Mouse (Mus musculus): ENCODE measurements around the gene Hebp1. TPM values are rescaled to one million over a fixed set of nuclear protein-coding genes. Genes with fewer than 3 reads are reported as not detected.

Hebp1 gene
- total RNA-seq, 1 experiment from 2014 or later, result 46.0 TPM

DNA sequence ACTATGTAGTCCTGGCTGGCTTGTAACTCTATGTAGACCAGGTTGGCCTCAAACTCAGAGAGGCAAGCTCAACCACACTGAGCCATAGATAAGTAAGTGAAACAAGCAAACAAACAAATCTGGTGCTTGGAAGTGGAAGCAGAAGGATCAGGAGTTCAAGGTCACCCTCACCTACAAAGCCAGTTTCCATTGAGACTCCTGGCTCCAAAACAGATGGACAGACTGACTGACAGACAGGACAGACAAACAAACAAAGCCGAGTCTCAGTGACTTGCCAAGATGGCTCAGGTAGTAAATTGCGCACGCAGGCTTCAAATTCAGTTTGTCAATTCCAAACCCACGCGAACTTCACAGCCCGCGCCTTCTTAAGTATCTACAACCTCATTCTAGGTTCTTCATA lies 376 bp downstream of the Hebp1 start:
- DNase-seq, result no peak

DNA sequence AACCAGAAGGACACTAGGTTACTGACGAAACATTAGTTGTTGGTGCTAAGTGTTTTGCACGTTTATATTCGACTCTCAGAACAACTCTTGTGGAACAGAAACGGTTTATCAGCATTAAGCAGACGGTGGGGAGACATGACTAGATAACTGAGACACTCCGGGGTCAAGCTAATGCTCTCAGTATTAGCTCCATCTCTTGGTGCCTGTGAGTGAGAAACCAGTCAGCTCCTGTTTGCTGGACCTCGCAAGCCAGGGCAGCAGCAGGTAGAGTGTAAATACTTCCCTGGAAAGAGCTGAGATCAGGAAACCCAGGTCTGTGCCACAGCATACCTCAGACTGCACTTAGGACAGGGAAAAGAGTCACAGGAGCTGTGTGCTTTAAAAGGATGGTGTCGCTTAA lies 1.1 kb downstream of the Hebp1 start:
- DNase-seq, result no peak

DNA sequence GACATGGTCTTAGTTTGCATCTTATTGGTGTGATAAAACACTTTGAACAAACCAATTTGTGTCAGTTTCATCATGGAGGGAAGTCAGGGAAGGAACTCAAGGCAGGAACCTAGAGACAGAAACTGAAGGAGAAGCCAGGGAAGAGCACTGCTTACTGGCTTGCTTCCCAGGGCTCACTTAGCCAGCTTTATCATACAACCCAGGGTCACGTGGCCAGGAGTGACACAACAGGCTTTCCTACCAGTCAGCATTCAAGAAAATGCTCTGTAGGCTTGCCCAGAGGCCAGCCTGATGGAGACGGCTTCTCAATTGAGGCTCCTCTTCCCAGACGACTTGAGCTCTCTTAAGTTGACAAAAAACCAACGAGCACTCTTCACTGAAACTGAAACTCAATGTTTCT lies 2.9 kb downstream of the Hebp1 start:
- DNase-seq, result no peak

- DNase-seq, result no peak
Observed at GRCm38 (mm10) chr6:135193733-135194132, 4.1 kb downstream of the Hebp1 start.

- peak; percentile 70 for DNase-seq
Observed at GRCm38 (mm10) chr6:135192993-135193392, 4.8 kb downstream of the Hebp1 start.

- DNase-seq, result no peak
Observed at GRCm38 (mm10) chr6:135191906-135192305, 5.9 kb downstream of the Hebp1 start.

DNA sequence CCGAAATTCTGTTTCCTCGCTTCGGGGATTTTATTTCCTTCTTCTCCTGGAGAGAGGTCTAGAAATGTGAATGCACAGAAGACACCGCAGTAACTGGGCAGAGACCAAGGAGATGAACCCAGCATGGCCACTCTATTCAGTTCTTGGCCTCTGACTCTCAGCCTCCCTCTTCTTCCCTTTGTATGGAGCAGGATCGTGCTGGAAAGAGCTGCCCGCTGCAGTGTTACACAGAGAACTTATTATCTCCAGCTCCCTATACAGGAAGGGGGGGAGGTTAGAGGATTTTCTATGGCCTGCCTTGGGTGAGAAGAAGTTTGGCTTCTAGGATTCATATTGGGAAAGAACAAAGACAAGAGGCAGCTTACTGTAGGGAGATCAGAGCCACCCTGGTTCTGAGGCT lies 7.7 kb downstream of the Hebp1 start:
- DNase-seq, result no peak

- no peak for DNase-seq
Observed at GRCm38 (mm10) chr6:135188629-135189028, 9.2 kb downstream of the Hebp1 start.

- DNase-seq, result no peak
Observed at GRCm38 (mm10) chr6:135187076-135187917, 10.5 kb downstream of the Hebp1 start.

DNA sequence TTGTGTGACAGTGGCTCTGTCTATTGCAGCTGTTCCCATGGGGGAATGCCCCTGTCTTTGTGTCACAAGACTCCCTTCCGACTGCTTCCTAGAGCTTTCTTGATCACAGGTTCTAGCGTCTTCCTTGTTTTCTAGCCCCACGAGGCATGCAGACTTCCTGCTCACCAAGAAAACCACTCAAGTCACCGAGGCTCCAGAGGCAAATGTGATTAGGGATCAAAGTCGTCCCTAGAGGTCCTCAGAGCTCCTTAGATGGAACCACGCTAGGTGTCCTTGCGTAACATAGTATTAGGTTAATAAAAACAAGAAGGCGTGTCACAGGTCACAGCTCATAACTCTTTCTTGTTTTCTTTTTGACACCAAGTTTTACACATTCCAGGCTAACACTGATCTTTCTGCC lies 13.9 kb downstream of the Hebp1 start:
- no peak for DNase-seq

DNA sequence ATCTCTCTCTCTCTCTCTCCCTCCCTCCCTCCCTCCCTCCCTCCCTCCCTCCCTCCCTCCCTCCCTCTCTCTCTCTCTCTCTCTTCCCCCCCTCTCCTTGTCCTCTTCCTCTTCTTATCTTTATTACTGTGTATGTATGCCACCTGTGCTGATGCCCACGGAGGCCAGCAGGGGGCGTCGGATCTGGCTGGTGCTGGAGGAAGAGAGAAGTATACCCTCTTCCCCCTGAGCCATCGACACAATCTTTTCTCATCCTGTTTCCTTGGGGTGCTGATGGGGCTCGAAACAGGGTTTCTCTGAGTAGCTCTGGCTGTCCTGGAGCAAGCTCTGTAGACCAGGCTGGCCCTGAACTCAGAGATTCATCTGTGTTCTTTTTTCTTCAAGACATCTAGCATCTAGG lies 14.9 kb downstream of the Hebp1 start:
- DNase-seq, result peak; percentile 32

DNA sequence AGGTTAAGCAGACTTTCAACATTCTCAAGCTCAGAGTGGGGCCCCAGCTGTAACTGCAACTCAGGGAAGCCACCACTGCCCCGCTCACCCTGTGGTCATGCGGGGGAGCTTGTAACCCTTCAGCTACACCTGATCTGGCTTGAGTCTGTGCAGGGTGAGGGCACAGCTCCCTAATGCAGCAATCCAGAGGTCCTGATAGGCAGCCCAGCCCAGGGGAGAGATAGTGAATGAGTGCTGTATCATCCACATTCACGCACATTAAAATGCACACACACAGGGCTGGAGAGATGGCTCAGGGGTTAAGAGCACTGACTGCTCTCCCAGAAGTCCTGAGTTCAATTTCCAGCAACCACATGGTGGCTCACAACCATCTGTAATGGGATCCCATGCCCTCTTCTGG lies 19.2 kb downstream of the Hebp1 start:
- no peak for DNase-seq

- no peak for DNase-seq
Observed at GRCm38 (mm10) chr6:135177271-135177670, 20.6 kb downstream of the Hebp1 start.

- peak; percentile 29 for DNase-seq
Observed at GRCm38 (mm10) chr6:135175014-135175413, 22.8 kb downstream of the Hebp1 start.

- no peak for DNase-seq
Observed at GRCm38 (mm10) chr6:135171736-135172135, 26.1 kb downstream of the Hebp1 start.

DNA sequence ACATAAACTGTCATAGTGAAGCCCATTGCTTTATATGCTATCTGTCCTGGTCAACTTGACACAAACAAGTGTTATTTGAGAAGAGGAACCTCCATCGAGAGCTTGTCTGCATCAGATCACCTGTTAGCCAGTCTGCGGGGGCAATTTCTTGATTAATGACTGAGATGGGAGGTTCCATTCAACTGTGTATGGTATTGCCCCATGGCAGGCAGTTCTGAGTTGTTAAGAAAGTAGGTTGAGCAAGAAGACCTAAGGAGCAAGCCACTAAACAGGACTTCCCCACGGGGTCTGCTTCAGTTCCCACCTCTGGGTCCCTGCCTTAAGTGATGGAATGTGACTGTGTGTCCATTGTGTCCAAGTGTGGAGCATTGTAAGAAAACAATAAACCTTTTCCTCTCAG lies 28.6 kb downstream of the Hebp1 start:
- no peak for DNase-seq

DNA sequence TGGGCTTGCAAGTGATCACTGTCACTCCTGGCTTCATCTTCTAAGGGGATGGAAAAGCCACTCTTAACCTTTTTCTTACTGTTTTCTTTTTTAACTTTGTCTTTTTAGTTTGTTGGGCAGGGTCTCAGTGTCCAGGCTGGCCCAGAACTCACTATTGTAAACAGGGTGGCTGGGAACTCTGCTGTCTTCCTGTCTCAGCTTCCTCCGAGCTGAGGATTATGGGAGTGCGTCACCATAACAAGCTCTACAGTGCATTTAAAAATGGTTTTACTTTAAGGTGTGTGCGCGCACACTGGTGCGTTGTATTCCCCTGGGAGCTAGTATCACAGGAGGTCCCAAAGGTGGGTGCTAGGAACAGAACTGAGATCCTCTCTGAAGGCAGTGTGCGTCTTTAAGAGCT lies 29.4 kb downstream of the Hebp1 start:
- DNase-seq, result peak; percentile 23

- peak; percentile 94 for DNase-seq
Observed at GRCm38 (mm10) chr6:135167380-135168311, 30.2 kb downstream of the Hebp1 start.

DNA sequence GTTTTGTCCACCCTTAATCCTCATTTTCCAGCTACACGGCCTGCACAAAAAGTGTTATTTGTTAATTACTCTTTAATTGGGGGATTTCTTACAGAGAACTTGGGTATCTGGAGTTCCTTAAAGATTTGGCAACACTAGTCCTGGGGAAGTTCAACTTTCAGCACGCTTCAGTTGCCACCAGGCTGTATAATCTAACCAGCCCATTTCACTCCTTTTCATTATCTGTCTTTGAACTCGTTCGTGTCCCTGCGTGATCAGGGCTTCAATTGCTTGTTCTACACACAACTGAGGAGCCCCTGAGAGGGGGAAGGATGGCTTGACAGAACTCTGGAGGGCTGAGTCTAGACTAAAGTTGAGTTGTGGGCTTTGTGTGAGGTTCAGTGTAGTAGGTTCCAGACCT lies 31.1 kb downstream of the Hebp1 start:
- no peak for DNase-seq

DNA sequence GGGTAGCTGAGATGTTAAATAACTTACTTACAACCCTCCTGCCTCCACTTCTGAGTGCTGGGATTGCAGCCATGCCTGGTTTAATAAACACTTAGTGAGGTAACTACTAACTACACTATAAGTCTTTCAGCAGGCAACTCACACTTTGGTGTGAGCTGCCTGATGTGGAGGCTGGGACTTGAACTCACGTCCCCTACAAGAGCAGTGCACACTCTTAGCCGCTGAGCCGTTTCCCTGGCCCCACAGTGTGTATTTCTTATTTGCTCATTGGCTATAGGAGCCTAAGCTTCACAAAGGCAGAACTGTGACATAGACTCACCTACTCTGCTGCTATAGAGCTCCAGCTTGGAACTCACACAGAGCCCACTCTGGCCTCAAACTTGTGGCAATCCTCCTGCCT lies 31.6 kb downstream of the Hebp1 start:
- no peak for DNase-seq

DNA sequence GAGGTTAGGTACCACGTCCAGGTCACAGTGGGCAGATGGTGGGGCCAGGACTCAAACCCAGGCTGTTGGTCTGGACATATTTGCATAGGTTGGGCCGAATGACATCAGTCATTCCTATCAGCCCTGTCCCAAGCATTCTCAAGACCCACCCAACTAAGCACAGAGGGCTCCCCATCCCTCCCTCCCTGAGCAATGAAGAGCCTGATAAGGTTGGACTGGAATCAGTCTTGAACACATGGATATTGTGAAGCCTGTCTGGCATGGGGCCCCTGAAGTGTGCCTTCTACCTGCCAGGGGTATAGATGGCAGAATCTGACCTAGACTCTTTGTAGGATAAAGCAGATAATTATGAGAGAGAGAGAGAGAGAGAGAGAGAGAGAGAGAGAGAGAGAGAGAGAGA lies 32.1 kb downstream of the Hebp1 start:
- DNase-seq, result no peak

GRCm38 (mm10) chr6:135165191-135165590 lies 32.6 kb downstream of the Hebp1 start:
- DNase-seq, result no peak

DNA sequence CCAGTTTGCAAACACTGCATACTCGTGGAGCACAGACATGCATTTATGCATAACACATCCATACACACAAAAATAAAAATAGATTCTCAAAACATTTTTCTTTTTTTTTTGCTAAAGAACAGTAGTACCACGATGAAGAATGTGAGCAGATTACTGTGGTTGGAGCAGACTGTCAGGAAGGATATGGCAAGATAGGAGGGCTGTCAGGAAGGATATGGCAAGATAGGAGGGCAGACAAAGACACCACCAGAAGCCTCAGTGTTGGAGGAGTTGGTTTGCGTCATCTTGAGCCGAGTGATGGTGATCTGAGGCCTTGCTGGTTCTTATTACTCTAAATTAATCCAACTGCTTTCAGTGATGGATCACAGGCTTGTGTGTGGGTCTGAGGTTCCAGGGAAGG lies 35.0 kb downstream of the Hebp1 start:
- DNase-seq, result no peak
